Mouse (Mus musculus) testis, adult 2 months (tissue): ENCODE measurements around the gene Aff3.

Experiments
- CTCF ChIP-seq: fragments of 200-500 bp; IDR thresholded peaks from 2 replicates; pipeline ENCODE4 v1.5.1; 2012; ENCODE audit warnings: low read depth, mild to moderate bottlenecking, inconsistent platforms, low read length, moderate library complexity; ENCODE audit not compliant: control insufficient read depth, insufficient read depth, insufficient replicate concordance
- POLR2A ChIP-seq: fragments of 200-500 bp; IDR thresholded peaks from 2 replicates; pipeline ENCODE4 v1.6.1; 2012; ENCODE audit warnings: low read depth, mild to moderate bottlenecking, inconsistent platforms, low read length, moderate library complexity; ENCODE audit not compliant: control insufficient read depth

- no peak for TF ChIP-seq POLR2A
- no peak for TF ChIP-seq CTCF
These were observed 21.0 kb upstream of the Aff3 start for GRCm38 (mm10) chr1:38685706-38686105.
